Mouse (Mus musculus): ENCODE measurements around the gene Ttc25.

The Ttc25 gene

GRCm38 (mm10) chr11:100544832-100545745 is at the start of gene Ttc25:
Gene Ttc25, plus strand, starts transcription at chr11:100545607.
- DNase-seq (ENCODE audit: low read depth, low spot score), result peak; percentile 96

- no peak for DNase-seq (ENCODE audit: low read depth, low spot score)
Observed at GRCm38 (mm10) chr11:100500241-100500640, 45.2 kb upstream of the Ttc25 start.

- no peak for DNase-seq (ENCODE audit: low read depth, low spot score)
Observed at GRCm38 (mm10) chr11:100500651-100501050, 44.8 kb upstream of the Ttc25 start.

GRCm38 (mm10) chr11:100501321-100501720 is 44.1 kb upstream of the Ttc25 start:
- DNase-seq (ENCODE audit: low read depth, low spot score), result peak; percentile 83

GRCm38 (mm10) chr11:100504990-100505660 is 40.3 kb upstream of the Ttc25 start:
- peak; percentile 44 for DNase-seq (ENCODE audit: low read depth, low spot score)

- DNase-seq (ENCODE audit: low read depth, low spot score), result no peak
Observed at GRCm38 (mm10) chr11:100505997-100506396, 39.4 kb upstream of the Ttc25 start.

- DNase-seq (ENCODE audit: low read depth, low spot score), result peak; percentile 67
Observed at GRCm38 (mm10) chr11:100510556-100510955, 34.9 kb upstream of the Ttc25 start.

- peak; percentile 64 for DNase-seq (ENCODE audit: low read depth, low spot score)
Observed at GRCm38 (mm10) chr11:100512384-100512783, 33.0 kb upstream of the Ttc25 start.

- no peak for DNase-seq (ENCODE audit: low read depth, low spot score)
Observed at GRCm38 (mm10) chr11:100513716-100514115, 31.7 kb upstream of the Ttc25 start.

- DNase-seq (ENCODE audit: low read depth, low spot score), result no peak
Observed at GRCm38 (mm10) chr11:100515061-100515460, 30.3 kb upstream of the Ttc25 start.

GRCm38 (mm10) chr11:100515789-100516188 is 29.6 kb upstream of the Ttc25 start:
- DNase-seq (ENCODE audit: low read depth, low spot score), result no peak

- DNase-seq (ENCODE audit: low read depth, low spot score), result no peak
Observed at GRCm38 (mm10) chr11:100516291-100516690, 29.1 kb upstream of the Ttc25 start.

- DNase-seq (ENCODE audit: low read depth, low spot score), result no peak
Observed at GRCm38 (mm10) chr11:100518188-100518591, 27.2 kb upstream of the Ttc25 start.

- no peak for DNase-seq (ENCODE audit: low read depth, low spot score)
Observed at GRCm38 (mm10) chr11:100519188-100519587, 26.2 kb upstream of the Ttc25 start.

GRCm38 (mm10) chr11:100520838-100521237 is 24.6 kb upstream of the Ttc25 start:
- no peak for DNase-seq (ENCODE audit: low read depth, low spot score)

GRCm38 (mm10) chr11:100524358-100524757 is 21.0 kb upstream of the Ttc25 start:
- DNase-seq (ENCODE audit: low read depth, low spot score), result no peak

GRCm38 (mm10) chr11:100524987-100525630 is 20.3 kb upstream of the Ttc25 start:
- DNase-seq (ENCODE audit: low read depth, low spot score), result no peak

GRCm38 (mm10) chr11:100526052-100526816 is 19.2 kb upstream of the Ttc25 start:
- DNase-seq (ENCODE audit: low read depth, low spot score), result no peak

GRCm38 (mm10) chr11:100527066-100527457 is 18.3 kb upstream of the Ttc25 start:
- peak; percentile 66 for DNase-seq (ENCODE audit: low read depth, low spot score)

- peak; percentile 100 for DNase-seq (ENCODE audit: low read depth, low spot score)
Observed at GRCm38 (mm10) chr11:100527458-100528374, 17.7 kb upstream of the Ttc25 start, which contains the start of gene Acly. Gene Acly, minus strand, starts transcription at chr11:100528000.

All from R1 (cell line).